Mouse (Mus musculus) bone marrow, adult 2 months (tissue): ENCODE measurements at regions not wholly inside any gene's neighbourhood (a gene's known extent, or its start where the extent isn't known, plus 50 kb on each side); places are given as distances from the start of the nearest gene placed in this dataset.
"Not testable (repeated sequence)": the region's sequence is repeated elsewhere in the genome, so short reads cannot be mapped to it uniquely, and the experiment has no call there.

ENCODE experiments used
- H3K27ac ChIP-seq: fragments of 200-500 bp; 2 replicates; pipeline ENCODE4 v1.5.1; 2012; ENCODE audit warnings: low read depth, mild to moderate bottlenecking, control low read depth, inconsistent platforms, low read length; ENCODE audit not compliant: control insufficient read depth, poor library complexity, insufficient read depth
- H3K4me1 ChIP-seq: fragments of 200-500 bp; 2 replicates; pipeline ENCODE4 v1.6.1; 2011; ENCODE audit warnings: low read length; ENCODE audit not compliant: control insufficient read depth, insufficient read depth
- H3K4me3 ChIP-seq: fragments of 200-500 bp; replicated peaks from 2 replicates; pipeline ENCODE3; 2011; ENCODE audit warnings: mild to moderate bottlenecking, low read depth, low read length, control low read depth; ENCODE audit not compliant: control insufficient read depth
- CTCF ChIP-seq: fragments of 200-500 bp; IDR thresholded peaks from 2 replicates; pipeline ENCODE4 v1.5.1; 2011; ENCODE audit warnings: low read length, control low read depth; ENCODE audit not compliant: control insufficient read depth, insufficient read depth
- POLR2A ChIP-seq: fragments of 200-500 bp; IDR thresholded peaks from 2 replicates; pipeline ENCODE4 v1.6.1; 2011; ENCODE audit warnings: low read depth, mild to moderate bottlenecking, control low read depth, low read length, borderline replicate concordance; ENCODE audit not compliant: control insufficient read depth
- WGBS: fragments of 180-500 bp; shearing (Covaris S2); methylation state at CpG from one replicate; pipeline ENCODE4 v1.1.7; 2018; 5-methylcytosine and 5-hydroxymethylcytosine counted together

DNA sequence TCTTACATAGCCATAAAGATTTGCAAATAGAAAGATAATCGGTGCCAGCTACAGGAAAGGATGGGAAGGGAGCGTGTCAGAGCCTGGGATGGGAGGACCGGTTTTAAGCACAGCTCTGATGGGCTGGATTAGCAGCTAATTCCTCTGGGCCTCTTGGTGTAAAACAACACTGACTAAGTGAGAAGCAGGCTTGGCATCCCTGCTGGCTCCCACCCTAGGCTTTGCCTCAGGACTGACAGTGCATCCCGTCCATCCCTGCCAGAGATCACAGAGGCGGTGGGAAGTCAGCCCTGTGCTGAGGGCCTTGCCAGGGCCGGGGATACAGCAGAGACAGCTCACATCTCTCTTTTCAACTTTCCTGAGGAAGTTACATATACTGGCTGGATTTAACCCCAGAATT is 90.8 kb upstream of the Sh3gl3 start:
- no peak for TF ChIP-seq POLR2A
- no peak for TF ChIP-seq CTCF
- H3K27ac ChIP-seq, result no peak overlapping the region
- H3K4me1 ChIP-seq, result no peaks in the 10 kb centered on the region
- WGBS, result 55% methylated on average over 6 of the region's 6 CpGs
- H3K4me3 ChIP-seq, result no peak overlapping the region

DNA sequence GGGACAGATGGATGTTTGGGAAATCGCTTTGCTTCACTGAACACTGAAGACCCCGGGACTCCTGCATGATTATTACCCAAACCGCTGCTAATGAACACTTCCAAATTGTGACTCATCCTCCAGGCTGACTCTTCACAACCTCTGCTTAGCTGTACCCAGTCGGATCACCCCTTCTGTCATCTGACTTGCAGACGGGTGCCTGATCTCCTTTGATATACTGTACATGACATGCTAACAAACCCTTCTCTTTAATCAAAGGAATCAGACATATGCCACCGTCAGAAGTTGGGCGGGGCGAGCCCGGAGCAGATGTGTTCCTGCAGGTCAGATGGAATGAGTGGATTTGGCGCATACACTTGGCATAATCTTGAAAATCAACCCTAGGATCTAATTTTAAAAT is 89.2 kb upstream of the Sh3gl3 start:
- 84% methylated on average over 10 of the region's 10 CpGs for WGBS
- TF ChIP-seq CTCF (no peak), POLR2A (no peak)
- H3K27ac ChIP-seq, result no peak overlapping the region
- no peak overlapping the region for H3K4me3 ChIP-seq
- H3K4me1 ChIP-seq, result no peaks in the 10 kb centered on the region

DNA sequence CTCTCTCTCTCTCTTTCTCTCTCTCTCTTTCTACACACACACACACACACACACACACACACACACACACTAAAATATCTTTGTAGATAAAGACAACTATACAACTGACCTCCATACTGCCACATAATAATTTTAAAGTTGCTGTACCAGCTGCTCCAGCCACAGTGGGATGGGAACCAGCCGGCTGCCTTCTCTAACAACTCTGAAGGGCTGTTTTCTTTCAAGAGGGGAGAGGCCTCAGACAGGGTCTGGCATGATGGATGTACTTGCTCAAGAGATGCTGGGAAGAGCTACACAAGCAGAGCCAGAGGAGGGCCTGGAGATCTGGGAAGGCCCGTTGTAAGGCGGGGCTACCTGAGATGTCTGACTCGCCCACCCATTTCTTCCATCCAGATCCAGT is 88.4 kb upstream of the Sh3gl3 start:
- TF ChIP-seq POLR2A (no peak), CTCF (no peak)
- Histone ChIP-seq H3K4me1 (no peaks in the 10 kb centered on the region), H3K27ac (no peak overlapping the region), H3K4me3 (no peak overlapping the region)
- WGBS, result 84% methylated on average over 4 of the region's 4 CpGs

- 71% methylated on average over 6 of the region's 6 CpGs for WGBS
- Histone ChIP-seq H3K4me3 (no peak overlapping the region), H3K4me1 (no peaks in the 10 kb centered on the region), H3K27ac (no peak overlapping the region)
- TF ChIP-seq CTCF, result no peak
- no peak for TF ChIP-seq POLR2A
Observed at GRCm38 (mm10) chr7:82098136-82098535, 75.5 kb upstream of the Sh3gl3 start.

- TF ChIP-seq POLR2A (no peak), CTCF (no peak)
- H3K4me1 ChIP-seq, result no peaks in the 10 kb centered on the region
- no peak overlapping the region for H3K4me3 ChIP-seq
- 91% methylated on average over 2 of the region's 2 CpGs for whole genome bisulfite sequencing
- H3K27ac ChIP-seq, result no peak overlapping the region
Observed at GRCm38 (mm10) chr7:82101314-82101713, 72.3 kb upstream of the Sh3gl3 start.

GRCm38 (mm10) chr7:82105631-82106030 is 68.0 kb upstream of the Sh3gl3 start:
- H3K27ac ChIP-seq, result no peak overlapping the region
- peaks cover 2% of the 10 kb centered on the region for H3K4me1 ChIP-seq
- TF ChIP-seq CTCF (no peak), POLR2A (no peak)
- WGBS, result 85% methylated on average over 5 of the region's 5 CpGs
- H3K4me3 ChIP-seq, result no peak overlapping the region

DNA sequence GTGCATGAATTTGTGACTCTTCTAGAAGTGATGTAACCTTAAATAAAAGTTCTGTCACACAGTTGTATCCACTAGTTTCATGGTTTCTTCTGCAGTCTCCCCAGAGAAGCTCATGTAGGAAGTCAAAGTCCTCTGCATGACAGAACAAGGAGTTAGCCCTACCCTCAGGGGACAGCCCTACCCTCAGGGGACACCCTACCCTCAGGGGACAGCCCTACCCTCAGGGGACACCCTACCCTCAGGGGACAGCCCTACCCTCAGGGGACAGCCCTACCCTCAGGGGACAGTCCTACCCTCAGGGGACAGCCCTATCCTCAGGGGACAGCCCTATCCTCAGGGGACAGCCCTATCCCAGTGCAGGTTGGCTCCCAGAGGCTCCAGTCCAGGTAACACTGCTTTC is 64.5 kb upstream of the Sh3gl3 start:
- not testable (repeated sequence) for H3K4me1 ChIP-seq, H3K4me3 ChIP-seq, H3K27ac ChIP-seq

DNA sequence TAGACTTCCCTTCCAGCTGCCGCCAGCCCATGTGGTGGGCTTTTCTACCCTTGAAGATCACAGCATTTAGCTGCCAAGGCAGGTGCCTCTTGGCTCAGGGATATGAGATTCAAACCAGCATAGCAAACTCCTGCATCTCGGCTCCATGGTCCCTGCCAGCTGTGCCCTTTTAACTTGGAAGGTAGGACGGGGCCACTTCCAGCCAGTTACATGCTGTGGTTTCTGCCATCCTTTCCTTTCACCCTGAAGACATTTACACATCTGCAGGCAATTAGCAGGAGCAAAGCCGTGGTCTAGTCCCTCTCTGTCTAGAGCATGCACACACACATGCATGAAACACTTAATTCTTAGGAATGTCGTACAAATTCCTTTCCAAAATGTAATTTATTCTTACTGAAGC is 64.1 kb upstream of the Sh3gl3 start:
- H3K4me3 ChIP-seq, result no peak overlapping the region
- H3K4me1 ChIP-seq, result peaks cover 2% of the 10 kb centered on the region
- whole genome bisulfite sequencing, result 44% methylated on average over 5 of the region's 5 CpGs
- no peak for TF ChIP-seq POLR2A
- no peak for TF ChIP-seq CTCF
- no peak overlapping the region for H3K27ac ChIP-seq

- H3K27ac ChIP-seq, result no peak overlapping the region
- peaks cover 2% of the 10 kb centered on the region for H3K4me1 ChIP-seq
- H3K4me3 ChIP-seq, result no peak overlapping the region
- no peak for TF ChIP-seq CTCF
- TF ChIP-seq POLR2A, result no peak
- WGBS, result 25% methylated on average over 8 of the region's 8 CpGs
Observed at GRCm38 (mm10) chr7:82109977-82110376, 63.7 kb upstream of the Sh3gl3 start.

DNA sequence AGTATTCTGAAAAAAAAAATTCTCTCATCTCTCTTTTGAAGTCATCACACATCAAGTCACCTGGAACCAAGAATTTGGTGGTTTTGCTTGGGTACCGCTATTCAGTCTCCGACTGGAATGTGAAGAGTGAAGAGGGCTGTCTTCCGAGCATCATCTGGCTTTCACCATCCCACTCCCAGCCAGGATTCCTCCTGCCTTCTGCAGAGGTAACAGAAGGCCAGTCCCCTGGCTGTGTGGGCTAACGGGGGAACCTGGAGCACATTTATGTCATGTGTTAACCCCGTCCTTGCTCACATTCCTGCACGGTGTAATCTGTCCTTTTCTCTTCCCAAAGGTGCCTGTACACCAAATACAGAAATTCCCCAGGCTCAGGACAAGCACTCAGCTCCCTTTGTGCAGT is 61.6 kb upstream of the Sh3gl3 start:
- H3K4me1 ChIP-seq, result peaks cover 2% of the 10 kb centered on the region
- no peak overlapping the region for H3K4me3 ChIP-seq
- TF ChIP-seq POLR2A (no peak), CTCF (no peak)
- H3K27ac ChIP-seq, result no peak overlapping the region
- WGBS, result 83% methylated on average over 6 of the region's 6 CpGs
